Mouse (Mus musculus) heart, embryonic 11.5 days (tissue): ENCODE data around the gene Eif5b. TPM values are rescaled to one million over a fixed set of nuclear protein-coding genes. Genes with fewer than 3 reads are reported as not detected.
"Not testable (repeated sequence)": the region's sequence is repeated elsewhere in the genome, so short reads cannot be mapped to it uniquely, and the experiment has no call there.

Source experiments
- ATAC-seq: fragments of 200-750 bp; cut with Nextera tagmentation; replicated peaks from 2 replicates; pipeline ENCODE4 v1.8.0; 2017; ENCODE audit warnings: moderate library complexity; ENCODE audit not compliant: insufficient number of reproducible peaks, low FRiP score, low TSS enrichment
- H3K27ac ChIP-seq: fragments of 300-500 bp; sonication (generic); 2 replicates; pipeline ENCODE4 v1.5.1; 2014; ENCODE audit warnings: mild to moderate bottlenecking, low read depth, low read length
- H3K27me3 ChIP-seq: fragments of 300-500 bp; sonication (generic); 2 replicates; pipeline ENCODE4 v1.6.1; 2014; ENCODE audit warnings: mild to moderate bottlenecking, low read length, mixed read lengths; ENCODE audit not compliant: control insufficient read depth, insufficient read depth
- H3K36me3 ChIP-seq: fragments of 300-500 bp; sonication (generic); 2 replicates; pipeline ENCODE4 v1.6.1; 2014; ENCODE audit warnings: mild to moderate bottlenecking, low read length, moderate library complexity, mixed read lengths; ENCODE audit not compliant: control insufficient read depth, insufficient read depth
- H3K4me1 ChIP-seq: fragments of 300-500 bp; sonication (generic); 2 replicates; pipeline ENCODE4 v1.6.1; 2014; ENCODE audit warnings: low read length; ENCODE audit not compliant: control insufficient read depth, insufficient read depth
- H3K4me2 ChIP-seq: fragments of 300-500 bp; sonication (generic); 2 replicates; pipeline ENCODE4 v1.6.1; 2014; ENCODE audit warnings: mild to moderate bottlenecking, moderate library complexity
- H3K4me3 ChIP-seq: fragments of 300-500 bp; sonication (generic); 2 replicates; pipeline ENCODE4 v1.5.1; 2014; ENCODE audit warnings: low read depth, low read length
- H3K9ac ChIP-seq: fragments of 300-500 bp; sonication (generic); 2 replicates; pipeline ENCODE4 v1.6.1; 2014; ENCODE audit warnings: mild to moderate bottlenecking, low read depth, low read length, moderate library complexity
- H3K9me3 ChIP-seq: fragments of 300-500 bp; sonication (generic); replicated peaks from 2 replicates; pipeline ENCODE4 v1.6.1; 2016; ENCODE audit warnings: low read length; ENCODE audit not compliant: control insufficient read depth
- WGBS: fragments of 180-500 bp; shearing (Covaris S2); extraction: QIAGEN DNeasy Blood & Tissue Kit; methylation state at CpG from one replicate; pipeline ENCODE4 v1.1.7; 2014; ENCODE audit not compliant: insufficient replicate concordance; 5-methylcytosine and 5-hydroxymethylcytosine counted together
- polyA plus RNA-seq: library from polyadenylated mRNA; unstranded; fragments of >200 nt; fragmentation: Nextera tagmentation; extraction: Ambion mirVana; gene quantifications from 2 replicates; pipeline ENCODE4 v1.2.1, GENCODE M21; 2014

Eif5b gene
- polyA plus RNA-seq, 1 experiment from 2014 or later: 27.2 TPM

GRCm38 (mm10) chr1:37968746-37969145, 29.1 kb upstream of the Eif5b start:
- WGBS: 80% methylated on average over 6 of the region's 6 CpGs
- no peak overlapping the region for H3K4me2 ChIP-seq
- H3K36me3 ChIP-seq: no peaks in the 10 kb centered on the region
- no peak overlapping the region for H3K9ac ChIP-seq
- no peaks in the 10 kb centered on the region for H3K27me3 ChIP-seq
- H3K4me3 ChIP-seq: no peak overlapping the region
- no peak overlapping the region for H3K27ac ChIP-seq
- no peaks in the 10 kb centered on the region for H3K9me3 ChIP-seq
- no peak for ATAC-seq
- no peaks in the 10 kb centered on the region for H3K4me1 ChIP-seq

- 38% methylated on average over 4 of the region's 4 CpGs for WGBS
- Histone ChIP-seq H3K27ac (no peak overlapping the region), H3K36me3 (no peaks in the 10 kb centered on the region)
Measured at GRCm38 (mm10) chr1:37971520-37971919, 26.3 kb upstream of the Eif5b start.

GRCm38 (mm10) chr1:37976666-37977065, 21.1 kb upstream of the Eif5b start:
- H3K36me3 ChIP-seq, H3K4me1 ChIP-seq, H3K9me3 ChIP-seq, H3K27me3 ChIP-seq, H3K27ac ChIP-seq, H3K9ac ChIP-seq, H3K4me2 ChIP-seq, ATAC-seq, H3K4me3 ChIP-seq: not testable (repeated sequence)
- 64% methylated on average over 9 of the region's 9 CpGs for WGBS

More at GRCm38 (mm10) chr1:37971520-37971919, 26.3 kb upstream of the Eif5b start:
- no peaks in the 10 kb centered on the region for H3K27me3 ChIP-seq
- no peaks in the 10 kb centered on the region for H3K4me1 ChIP-seq
- no peak overlapping the region for H3K4me3 ChIP-seq
- no peak for ATAC-seq
- H3K9me3 ChIP-seq: no peaks in the 10 kb centered on the region
- no peak overlapping the region for H3K4me2 ChIP-seq
- H3K9ac ChIP-seq: no peak overlapping the region

GRCm38 (mm10) chr1:37977303-37977702, 20.5 kb upstream of the Eif5b start:
- Histone ChIP-seq H3K36me3 (no peaks in the 10 kb centered on the region), H3K9ac (no peak overlapping the region), H3K4me3 (no peak overlapping the region), H3K4me1 (no peaks in the 10 kb centered on the region), H3K27ac (no peak overlapping the region), H3K27me3 (no peaks in the 10 kb centered on the region), H3K9me3 (no peaks in the 10 kb centered on the region), H3K4me2 (no peak overlapping the region)
- 87% methylated on average over 7 of the region's 7 CpGs for WGBS
- ATAC-seq: no peak

GRCm38 (mm10) chr1:37984326-37984725, 13.5 kb upstream of the Eif5b start:
- no peaks in the 10 kb centered on the region for H3K27me3 ChIP-seq
- no peak overlapping the region for H3K4me3 ChIP-seq
- peaks cover 9% of the 10 kb centered on the region for H3K36me3 ChIP-seq
- no peaks in the 10 kb centered on the region for H3K9me3 ChIP-seq
- WGBS: 89% methylated on average over 1 of the region's 1 CpGs
- H3K27ac ChIP-seq: no peak overlapping the region
- H3K4me1 ChIP-seq: no peaks in the 10 kb centered on the region
- ATAC-seq: no peak
- H3K9ac ChIP-seq: no peak overlapping the region
- no peak overlapping the region for H3K4me2 ChIP-seq

GRCm38 (mm10) chr1:37985764-37986323, 12.0 kb upstream of the Eif5b start:
- H3K4me2 ChIP-seq: no peak overlapping the region
- no peaks in the 10 kb centered on the region for H3K27me3 ChIP-seq
- H3K4me3 ChIP-seq: no peak overlapping the region
- no peak overlapping the region for H3K9ac ChIP-seq
- no peak for ATAC-seq
- H3K27ac ChIP-seq: no peak overlapping the region
- 73% methylated on average over 9 of the region's 9 CpGs for WGBS
- no peaks in the 10 kb centered on the region for H3K4me1 ChIP-seq
- no peaks in the 10 kb centered on the region for H3K9me3 ChIP-seq
- peaks cover 19% of the 10 kb centered on the region for H3K36me3 ChIP-seq

- 90% methylated on average over 5 of the region's 5 CpGs for WGBS
- Histone ChIP-seq H3K9me3 (no peaks in the 10 kb centered on the region), H3K9ac (no peak overlapping the region), H3K4me1 (no peaks in the 10 kb centered on the region), H3K4me3 (no peak overlapping the region), H3K36me3 (peaks cover 26% of the 10 kb centered on the region), H3K27ac (no peak overlapping the region), H3K27me3 (no peaks in the 10 kb centered on the region), H3K4me2 (no peak overlapping the region)
- no peak for ATAC-seq
Measured at GRCm38 (mm10) chr1:37987856-37988255, 10.0 kb upstream of the Eif5b start.

GRCm38 (mm10) chr1:37996226-37996625, 1.6 kb upstream of the Eif5b start:
- Histone ChIP-seq H3K27ac (peak overlapping the region; percentile 91; the same call in 1 of the 2 replicates), H3K27me3 (no peaks in the 10 kb centered on the region)
- WGBS: 42% methylated on average over 3 of the region's 3 CpGs

GRCm38 (mm10) chr1:37996877-37997484, 829 bp upstream of the Eif5b start:
- peaks cover 13% of the 10 kb centered on the region for H3K4me1 ChIP-seq
- peak overlapping the region; percentile 91 for H3K27ac ChIP-seq
- peak overlapping the region; percentile 90 for H3K4me2 ChIP-seq
- H3K27me3 ChIP-seq: no peaks in the 10 kb centered on the region
- H3K4me3 ChIP-seq: peak overlapping the region; percentile 92
- H3K9ac ChIP-seq: peak overlapping the region; percentile 96
- peaks cover 21% of the 10 kb centered on the region for H3K36me3 ChIP-seq
- peak; percentile 94 for ATAC-seq
- H3K9me3 ChIP-seq: no peaks in the 10 kb centered on the region
- WGBS: under 1% methylated on average over 42 of the region's 42 CpGs

More at GRCm38 (mm10) chr1:37996226-37996625, 1.6 kb upstream of the Eif5b start:
- peaks cover 13% of the 10 kb centered on the region for H3K4me1 ChIP-seq
- ATAC-seq: no peak
- peak overlapping the region; percentile 96 for H3K9ac ChIP-seq
- H3K4me2 ChIP-seq: peak overlapping the region; percentile 83
- H3K4me3 ChIP-seq: peak overlapping the region; percentile 92
- H3K36me3 ChIP-seq: peaks cover 25% of the 10 kb centered on the region
- H3K9me3 ChIP-seq: no peaks in the 10 kb centered on the region
